Mouse (Mus musculus) cerebellum, postnatal 36 days (tissue): ENCODE data around the gene Gpr84.

Source experiments
- DNase-seq, 2 experiments: peaks; one replicate each; pipeline ENCODE4 v3.0.0; 2021 to 2022; ENCODE audit warnings: mixed read lengths in 2 of 2

Gpr84 gene

GRCm38 (mm10) chr15:103310365-103310910, at the start of gene Gpr84:
TSS of gene Gpr84 (minus strand) at chr15:103310612.
- no peak for DNase-seq

- peak; percentile 83 to 87 for DNase-seq
Measured at GRCm38 (mm10) chr15:103359869-103360602, 49.6 kb upstream of the Gpr84 start.

- no peak for DNase-seq
Measured at GRCm38 (mm10) chr15:103359122-103359510, 48.7 kb upstream of the Gpr84 start.

GRCm38 (mm10) chr15:103358278-103359121, 48.1 kb upstream of the Gpr84 start:
- no peak for DNase-seq

- no peak for DNase-seq
Measured at GRCm38 (mm10) chr15:103357817-103358216, 47.4 kb upstream of the Gpr84 start.

GRCm38 (mm10) chr15:103356130-103356529, 45.7 kb upstream of the Gpr84 start:
- DNase-seq, result no peak

GRCm38 (mm10) chr15:103355420-103355819, 45.0 kb upstream of the Gpr84 start:
- DNase-seq, result no peak

DNA sequence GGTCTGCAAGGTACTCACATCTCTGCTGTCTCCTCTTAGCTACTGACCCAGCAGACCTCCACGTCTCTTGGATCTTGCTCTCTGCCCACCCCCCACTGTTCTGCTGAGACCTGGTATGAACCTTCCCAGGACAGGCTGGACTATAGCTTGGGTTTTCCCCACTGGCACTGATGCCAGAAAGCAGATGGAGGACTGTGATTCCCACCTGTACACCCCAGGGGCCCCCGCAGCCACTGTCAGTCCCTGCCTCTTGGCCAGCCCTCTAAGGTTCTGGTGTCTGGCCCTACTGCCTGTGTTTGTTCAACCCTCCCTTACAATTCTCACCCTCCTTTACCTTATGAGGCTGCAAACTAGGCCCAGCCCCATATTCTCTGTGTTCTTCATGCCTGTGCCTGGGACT, 44.3 kb upstream of the Gpr84 start:
- DNase-seq, result peak; percentile 83 to 85

DNA sequence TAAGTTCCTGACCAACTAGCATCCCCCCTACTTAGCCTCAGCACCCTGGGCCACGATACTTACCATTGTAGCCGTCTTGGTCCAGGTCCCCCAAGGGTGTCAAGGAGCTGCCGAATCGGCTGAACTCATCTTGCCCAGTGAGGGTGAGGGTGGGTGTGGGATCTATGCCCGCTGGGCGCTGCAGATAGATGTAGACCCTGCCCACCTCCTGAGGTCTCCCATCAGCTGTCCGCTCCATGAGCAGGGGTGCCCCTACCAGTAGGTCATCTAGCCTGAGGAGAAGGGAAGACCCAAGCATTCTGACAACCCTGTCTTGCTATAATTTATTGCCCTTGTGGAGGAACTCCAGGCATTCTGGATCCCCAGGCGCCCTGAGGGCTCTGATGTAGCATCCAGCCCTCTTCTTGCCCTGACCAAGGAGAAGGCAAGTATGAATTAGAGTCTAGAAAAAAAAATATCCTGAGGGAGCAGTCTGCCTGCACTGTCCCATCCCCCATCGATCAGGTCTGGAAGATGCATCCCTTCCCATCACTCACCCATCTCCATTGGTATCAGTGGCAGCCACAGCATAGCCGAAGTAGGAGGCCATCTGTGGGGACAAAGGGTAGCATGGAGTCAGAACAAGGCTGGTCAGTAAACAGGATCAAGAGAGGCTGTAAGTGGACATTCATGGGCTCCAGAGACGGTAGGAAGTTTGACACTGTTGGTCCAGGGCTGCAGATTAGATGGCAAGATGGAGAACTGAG, 43.3 kb upstream of the Gpr84 start:
- no peak for DNase-seq

GRCm38 (mm10) chr15:103352856-103353255, 42.4 kb upstream of the Gpr84 start:
- peak; percentile 61 to 68 for DNase-seq

DNA sequence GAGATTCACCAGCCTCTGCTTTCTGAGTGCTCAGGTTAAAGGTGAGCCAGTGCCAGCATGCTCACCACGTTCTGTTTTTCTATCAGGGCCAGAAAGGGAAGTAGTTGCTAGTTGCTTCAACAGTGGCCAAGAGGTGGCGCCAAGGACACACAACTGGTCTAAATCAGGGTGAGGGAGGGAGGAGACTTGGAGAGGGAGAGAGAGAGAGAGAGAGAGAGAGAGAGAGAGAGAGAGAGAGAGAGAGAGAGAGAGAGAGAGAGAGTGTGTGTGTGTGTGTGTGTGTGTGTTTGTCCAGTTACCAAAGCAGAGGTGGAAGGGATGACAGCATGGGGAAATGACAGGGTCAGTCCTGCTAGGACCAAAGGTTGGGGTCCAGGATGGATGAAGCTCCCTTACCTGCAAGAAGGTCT, 36.9 kb upstream of the Gpr84 start:
- peak; percentile 63 to 72 for DNase-seq

- no peak for DNase-seq
Measured at GRCm38 (mm10) chr15:103345789-103346188, 35.4 kb upstream of the Gpr84 start.

GRCm38 (mm10) chr15:103343556-103343955, 33.1 kb upstream of the Gpr84 start:
- DNase-seq, result no peak

DNA sequence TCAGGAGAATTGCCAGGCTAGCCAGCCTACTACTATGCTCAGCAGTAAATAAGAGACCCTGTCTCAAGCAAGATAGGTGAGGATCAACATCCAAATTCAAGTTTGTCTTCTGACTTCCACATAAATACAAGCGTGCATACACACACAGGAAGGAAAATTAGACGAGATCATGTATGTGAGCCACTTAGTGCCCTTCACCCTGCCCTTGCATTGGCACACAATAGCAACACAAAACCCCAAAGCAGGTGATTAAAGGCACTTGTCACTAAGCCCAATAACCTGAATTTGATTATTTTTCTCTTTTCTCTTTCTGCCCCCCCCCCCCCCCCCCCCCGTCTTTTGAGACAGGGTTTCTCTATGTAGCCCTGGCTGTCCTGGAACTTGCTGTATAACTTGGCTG, 32.6 kb upstream of the Gpr84 start:
- no peak for DNase-seq

DNA sequence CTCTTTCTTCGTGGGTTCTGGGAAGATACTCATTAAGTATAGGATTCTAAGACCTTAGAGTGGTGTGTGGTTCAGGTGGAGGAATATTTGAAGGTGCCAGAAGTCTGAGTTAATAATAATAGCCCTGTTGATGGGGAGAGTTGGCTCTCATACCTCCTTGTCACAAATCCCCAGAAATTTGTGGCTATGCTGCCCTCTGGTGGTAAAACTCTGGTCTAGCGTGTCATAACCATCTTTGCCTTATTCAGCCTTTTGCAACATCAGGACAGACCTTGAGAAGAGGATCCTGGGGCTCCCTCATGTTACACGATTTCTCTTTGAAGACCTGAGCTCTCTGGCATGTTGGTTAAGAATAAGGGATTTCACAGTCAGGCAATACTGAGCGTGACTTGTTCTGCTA, 32.0 kb upstream of the Gpr84 start:
- DNase-seq, result peak; percentile 74 to 81

GRCm38 (mm10) chr15:103341547-103341946, 31.1 kb upstream of the Gpr84 start:
- DNase-seq, result no peak

DNA sequence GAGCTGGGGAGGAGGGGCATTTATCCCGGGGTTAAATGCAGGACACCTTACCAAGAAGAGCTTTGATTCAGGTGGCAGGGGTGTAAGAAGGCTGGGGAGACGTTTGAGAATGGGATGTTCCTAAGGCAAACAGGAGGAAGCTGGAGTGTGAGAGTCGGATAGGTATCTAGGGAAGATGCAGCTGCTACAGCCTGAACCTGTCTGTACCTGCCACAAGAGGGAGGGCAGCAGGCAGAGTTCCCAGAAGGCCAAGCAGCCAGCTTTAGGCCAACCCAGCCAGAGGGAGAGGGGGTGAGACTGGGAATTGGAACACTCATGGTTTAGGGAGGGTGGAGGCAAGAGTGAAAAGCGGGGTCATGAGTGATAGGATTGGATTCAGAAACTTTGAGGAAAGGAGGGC, 30.4 kb upstream of the Gpr84 start:
- no peak for DNase-seq

DNA sequence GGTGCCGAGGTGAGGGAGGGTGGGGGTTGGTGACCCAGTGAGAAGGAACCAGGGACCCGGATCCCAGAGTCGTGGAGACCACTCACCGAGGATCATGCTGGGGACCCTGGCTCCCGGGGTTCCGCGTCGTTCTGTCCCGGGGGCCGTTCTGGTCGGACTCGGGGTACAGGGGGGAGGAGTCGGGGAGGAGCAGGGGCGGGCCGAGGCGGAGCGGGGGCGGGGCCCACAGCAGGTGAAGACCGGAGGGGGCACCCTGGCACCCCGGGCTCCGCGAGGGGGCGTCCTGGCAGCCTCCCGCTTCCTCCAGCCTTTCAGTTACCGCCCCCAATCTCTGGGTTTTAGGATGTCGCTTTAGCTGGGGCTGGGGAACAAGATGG, 29.5 kb upstream of the Gpr84 start, which contains the start of gene Zfp385a:
Gene Zfp385a (minus strand): TSS at position 133 of the 377 bp plus-strand sequence.
- peak in 1 of 2 experiments; percentile 61 for DNase-seq

- DNase-seq, result no peak
Measured at GRCm38 (mm10) chr15:103339166-103339960, 29.0 kb upstream of the Gpr84 start.

DNA sequence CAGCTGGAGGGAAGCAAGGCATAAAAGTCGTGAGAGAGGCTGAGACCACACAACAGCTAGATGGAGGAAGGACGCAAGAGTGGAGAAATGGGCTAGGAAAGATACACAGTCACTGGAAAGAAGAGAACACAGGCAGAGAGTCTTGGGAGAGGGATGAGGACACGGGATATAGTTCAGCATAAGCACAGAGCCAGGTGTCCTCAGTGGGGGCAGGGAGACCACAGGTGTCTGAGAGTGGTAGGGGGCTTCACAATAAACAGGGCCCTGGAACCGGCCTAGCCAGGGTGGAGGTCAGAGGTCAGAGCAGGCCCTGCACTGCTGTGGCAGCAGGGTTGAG, 28.4 kb upstream of the Gpr84 start:
- DNase-seq, result no peak

DNA sequence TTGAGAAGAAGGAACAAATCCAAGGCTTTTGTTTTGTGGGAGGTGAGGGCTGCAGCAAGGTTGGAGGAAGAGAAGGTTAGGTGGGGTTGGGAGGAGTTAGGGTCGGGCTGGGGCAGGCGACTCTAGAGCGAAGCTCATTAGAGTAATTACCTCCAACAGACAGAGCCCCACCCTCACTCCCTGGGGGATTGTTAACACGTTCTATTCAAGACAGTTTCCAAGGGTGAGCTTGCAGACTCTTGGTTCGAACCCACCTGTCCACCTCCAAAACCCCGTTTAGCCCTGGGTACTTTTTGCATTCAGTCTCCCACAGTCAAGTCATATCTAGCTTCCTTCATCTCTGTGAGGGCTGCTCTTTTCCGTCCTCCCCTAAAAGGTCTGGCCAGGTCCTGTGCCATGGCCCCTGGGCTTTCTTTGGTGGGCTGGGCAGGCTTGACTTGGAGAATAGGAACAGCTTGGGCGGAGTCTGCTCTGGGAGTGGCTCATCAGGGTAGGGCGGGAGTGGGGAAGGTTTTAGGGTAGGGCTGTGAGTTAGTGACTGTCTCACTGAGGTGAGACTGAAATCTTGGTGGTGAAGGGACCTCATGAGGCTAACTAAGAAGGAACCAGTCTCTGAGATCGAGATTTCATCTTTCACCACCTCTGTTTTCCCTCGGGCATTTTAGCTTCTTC, 26.7 kb upstream of the Gpr84 start:
- no peak for DNase-seq
